Mouse (Mus musculus) gonadal fat pad, adult 2 months (tissue): ENCODE data around the gene Dync1li1. TPM values are rescaled to one million over a fixed set of nuclear protein-coding genes. Genes with fewer than 3 reads are reported as not detected.

ENCODE experiments used
- DNase-seq: peaks from one replicate; pipeline ENCODE4 v3.0.0-alpha.2; 2012; ENCODE audit warnings: low read depth
- polyA plus RNA-seq: library from polyadenylated mRNA; depleted of rRNA; stranded (reverse); fragments of >200 nt; gene quantifications from 2 replicates; pipeline ENCODE4 v1.2.3, GENCODE M21; 2012; rRNA removed

The Dync1li1 gene
- polyA plus RNA-seq, 1 experiment: 14.7 TPM

DNA sequence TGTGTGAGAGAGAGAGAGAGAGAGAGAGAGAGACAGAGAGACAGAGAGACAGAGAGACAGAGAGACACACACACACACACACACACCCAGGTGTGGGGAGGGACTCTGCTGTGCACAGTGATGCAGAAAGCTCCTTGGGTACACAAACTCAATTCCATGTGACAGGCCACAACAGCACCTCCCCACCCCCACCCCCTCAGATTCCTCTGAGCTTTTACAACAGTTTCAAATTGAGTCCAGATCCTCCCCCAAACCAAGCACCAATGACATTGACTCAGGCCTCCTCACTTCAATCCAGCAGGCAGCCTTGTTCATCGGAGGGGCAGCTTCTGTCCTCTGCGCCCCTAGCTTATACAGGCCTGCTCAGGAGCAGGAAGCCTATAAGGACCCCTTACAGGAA, 78.9 kb downstream of the Dync1li1 start:
- DNase-seq: no peak

DNA sequence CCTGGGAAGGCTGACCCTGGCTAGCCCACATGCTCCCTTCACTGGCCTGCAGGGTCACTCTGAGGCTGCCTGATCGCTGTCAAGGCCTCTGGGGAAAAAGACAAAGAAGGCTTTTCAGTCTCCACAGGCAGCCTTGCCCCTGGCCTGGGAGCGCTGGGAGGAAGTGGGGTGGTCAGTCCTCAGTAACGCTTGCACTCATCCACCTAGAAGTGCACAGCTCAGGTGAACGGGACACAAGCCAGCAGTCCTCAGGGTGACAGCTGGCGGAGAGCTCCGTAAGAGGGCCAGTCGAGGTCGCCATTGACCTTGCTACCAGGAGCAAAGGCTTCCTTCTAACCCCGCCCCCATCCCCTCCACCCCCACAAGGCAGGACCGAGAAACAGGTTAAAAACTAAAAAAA, 79.5 kb downstream of the Dync1li1 start:
- DNase-seq: no peak

DNA sequence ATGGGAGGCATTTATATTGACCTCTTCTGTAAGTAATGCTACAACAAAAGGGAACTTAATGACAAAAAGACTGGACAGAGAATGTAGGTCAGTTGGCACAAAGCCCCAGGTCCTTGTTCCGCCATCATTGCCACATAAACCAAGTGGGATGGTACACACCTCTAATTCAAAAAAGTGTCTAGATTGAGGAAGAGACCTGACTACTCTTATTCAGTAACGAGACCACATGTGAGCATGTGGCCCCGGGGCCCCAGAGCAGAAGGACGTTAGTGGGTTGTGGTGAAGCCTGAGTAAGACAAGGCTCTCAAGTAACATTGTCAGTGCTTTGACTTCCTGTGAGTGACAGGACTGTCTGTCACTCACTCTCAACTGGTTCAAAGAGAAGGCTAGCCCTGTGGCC, 81.6 kb downstream of the Dync1li1 start:
- DNase-seq: no peak

DNA sequence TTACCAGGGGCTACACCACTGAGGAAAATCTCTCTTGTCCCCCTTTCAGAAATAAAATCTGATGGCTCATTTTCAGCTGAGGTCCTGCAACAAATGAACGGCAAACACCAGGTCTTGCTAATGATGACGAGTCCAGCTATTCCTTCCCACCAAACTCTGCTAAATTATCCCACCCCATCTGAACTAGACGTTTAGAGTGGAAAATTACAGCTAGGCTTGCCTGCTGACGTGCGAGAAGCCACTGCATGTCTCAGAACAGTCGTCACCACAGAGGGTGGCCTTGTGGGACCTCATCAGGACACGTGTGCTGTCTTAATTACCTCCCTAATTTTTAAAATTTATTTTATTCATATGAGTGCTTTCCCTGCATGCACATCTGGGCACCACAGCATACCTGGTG, 83.0 kb downstream of the Dync1li1 start:
- DNase-seq: no peak

Other genes with a start within 250 kb of the Dync1li1 start
- gene Ccr4, start 183.9 kb upstream of the Dync1li1 start, polyA plus RNA-seq: 0.09 and 0.14 TPM in 2 replicates
- gene C130032M10Rik, start 173.1 kb upstream of the Dync1li1 start, polyA plus RNA-seq: not detected in 2 replicates
- gene Trim71, start 124.4 kb upstream of the Dync1li1 start, polyA plus RNA-seq: not detected in 2 replicates
- gene Cnot10, start 48.6 kb upstream of the Dync1li1 start, polyA plus RNA-seq: 31.2 and 32.7 TPM in 2 replicates
- 58.3 and 67.6 TPM in 2 replicates for gene Cmtm6, start 42.3 kb downstream of the Dync1li1 start, polyA plus RNA-seq
- gene Cmtm7, start 93.1 kb downstream of the Dync1li1 start, polyA plus RNA-seq: 46.4 and 56.3 TPM in 2 replicates
- gene Cmtm8, start 155.4 kb downstream of the Dync1li1 start, polyA plus RNA-seq: 45.8 and 49.0 TPM in 2 replicates
- gene Gpd1l, start 245.2 kb downstream of the Dync1li1 start, polyA plus RNA-seq: 25.8 and 26.0 TPM in 2 replicates